Mouse (Mus musculus): ENCODE data around the gene Ctnna3. TPM values are rescaled to one million over a fixed set of nuclear protein-coding genes. Genes with fewer than 3 reads are reported as not detected.

Ctnna3 gene
- total and polyA plus RNA-seq, 3 experiments, result not detected

GRCm38 (mm10) chr10:63647300-63647699, 217.4 kb downstream of the Ctnna3 start:
- no peak overlapping the region for H3K27ac ChIP-seq (ENCODE audit: control insufficient read depth, low read depth, low read length)
- TF ChIP-seq ZKSCAN1 (IDR thresholded peaks at IDR 0.05; ENCODE audit: low read depth, low read length), result no peak
- no peak for TF ChIP-seq ZMIZ1 (IDR thresholded peaks at IDR 0.05; ENCODE audit: low read depth, low read length)
- TF ChIP-seq UBTF (IDR thresholded peaks at IDR 0.05; ENCODE audit: borderline replicate concordance, insufficient read depth, low read depth, low read length), result no peak
- no peak for TF ChIP-seq NRF1 (IDR thresholded peaks at IDR 0.05; ENCODE audit: insufficient read depth, low read depth, low read length, poor library complexity, severe bottlenecking)
- TF ChIP-seq ETS1 (IDR thresholded peaks at IDR 0.05; ENCODE audit: low read depth, low read length), result no peak
- TF ChIP-seq EP300 (IDR thresholded peaks at IDR 0.05; ENCODE audit: low read depth in 1 of 2, low read length in 2 of 2), result no peak
- TF ChIP-seq ZC3H11A (IDR thresholded peaks at IDR 0.05; ENCODE audit: low read depth, low read length), result no peak
- no peak for TF ChIP-seq MYB (IDR thresholded peaks at IDR 0.05; ENCODE audit: low read depth, low read length)
- TF ChIP-seq CHD1 (IDR thresholded peaks at IDR 0.05; ENCODE audit: low read depth, low read length), result no peak
- TF ChIP-seq E2F4 (IDR thresholded peaks at IDR 0.05; ENCODE audit: borderline replicate concordance, low read depth, low read length), result no peak
- H3K9me3 ChIP-seq (replicated peaks; ENCODE audit: insufficient read depth, low read length), result no peaks in the 10 kb centered on the region
- H3K79me2 ChIP-seq (ENCODE audit: control insufficient read depth, insufficient read depth, low read length, poor library complexity), result no peaks in the 10 kb centered on the region
- no peaks in the 10 kb centered on the region for H3K4me1 ChIP-seq (ENCODE audit: control insufficient read depth in 1 of 2, insufficient read depth in 2 of 2, low read length in 2 of 2)
- no peak overlapping the region for H3K9ac ChIP-seq (ENCODE audit: control insufficient read depth, low read depth, low read length, poor library complexity, severe bottlenecking)
- no peak for DNase-seq (ENCODE audit: low read depth, low spot score)
- no peaks in the 10 kb centered on the region for H3K27me3 ChIP-seq (ENCODE audit: control insufficient read depth in 1 of 2, insufficient read depth in 2 of 2, low read length in 2 of 2)
- H3K36me3 ChIP-seq (ENCODE audit: control insufficient read depth in 1 of 2, insufficient read depth in 2 of 2, low read length in 2 of 2), result no peaks in the 10 kb centered on the region
- no peak overlapping the region for H3K4me3 ChIP-seq (ENCODE audit: control insufficient read depth in 1 of 2, insufficient read depth in 1 of 2, low read depth in 2 of 2, low read length in 2 of 2)

- no peaks in the 10 kb centered on the region for H3K36me3 ChIP-seq (ENCODE audit: control insufficient read depth in 1 of 2, insufficient read depth in 2 of 2, low read length in 2 of 2)
Measured at GRCm38 (mm10) chr10:63650307-63650706, 220.4 kb downstream of the Ctnna3 start.

More at GRCm38 (mm10) chr10:63650307-63650706, 220.4 kb downstream of the Ctnna3 start:
- H3K9ac ChIP-seq (ENCODE audit: control insufficient read depth, low read depth, low read length, poor library complexity, severe bottlenecking), result no peak overlapping the region
- H3K27ac ChIP-seq (ENCODE audit: control insufficient read depth, low read depth, low read length), result no peak overlapping the region
- no peaks in the 10 kb centered on the region for H3K9me3 ChIP-seq (replicated peaks; ENCODE audit: insufficient read depth, low read length)
- DNase-seq (ENCODE audit: low read depth, low spot score), result no peak
- no peaks in the 10 kb centered on the region for H3K4me1 ChIP-seq (ENCODE audit: control insufficient read depth in 1 of 2, insufficient read depth in 2 of 2, low read length in 2 of 2)
- no peak overlapping the region for H3K4me3 ChIP-seq (ENCODE audit: control insufficient read depth in 1 of 2, insufficient read depth in 1 of 2, low read depth in 2 of 2, low read length in 2 of 2)
- no peaks in the 10 kb centered on the region for H3K79me2 ChIP-seq (ENCODE audit: control insufficient read depth, insufficient read depth, low read length, poor library complexity)
- no peaks in the 10 kb centered on the region for H3K27me3 ChIP-seq (ENCODE audit: control insufficient read depth in 1 of 2, insufficient read depth in 2 of 2, low read length in 2 of 2)
- TF ChIP-seq ZC3H11A (IDR thresholded peaks at IDR 0.05; ENCODE audit: low read depth, low read length) (no peak), NRF1 (IDR thresholded peaks at IDR 0.05; ENCODE audit: insufficient read depth, low read depth, low read length, poor library complexity, severe bottlenecking) (no peak), USF1 (IDR thresholded peaks at IDR 0.05; ENCODE audit: low read depth, low read length) (no peak), TBP (IDR thresholded peaks at IDR 0.05; ENCODE audit: low read depth, low read length) (no peak), CTCF (IDR thresholded peaks at IDR 0.05 in 2 of 3, conservative IDR thresholded peaks at IDR 0.05 in 1 of 3; ENCODE audit: control insufficient read depth in 1 of 3, insufficient read depth in 1 of 3, low read depth in 2 of 3, low read length in 3 of 3, poor library complexity in 1 of 3, severe bottlenecking in 1 of 3) (no peak), MXI1 (IDR thresholded peaks at IDR 0.05; ENCODE audit: low read depth, low read length) (no peak), POLR2AphosphoS5 (IDR thresholded peaks at IDR 0.05; ENCODE audit: borderline replicate concordance, low read depth, low read length) (no peak), MAZ (IDR thresholded peaks at IDR 0.05; ENCODE audit: low read depth, low read length) (no peak), RAD21 (IDR thresholded peaks at IDR 0.05; ENCODE audit: low read depth, low read length) (no peak), ZMIZ1 (IDR thresholded peaks at IDR 0.05; ENCODE audit: low read depth, low read length) (no peak), USF2 (IDR thresholded peaks at IDR 0.05; ENCODE audit: borderline replicate concordance in 1 of 2, insufficient read depth in 1 of 2, low read depth in 1 of 2, low read length in 2 of 2) (no peak), POLR2A (IDR thresholded peaks at IDR 0.05; ENCODE audit: control insufficient read depth in 1 of 2, insufficient read depth in 1 of 2, low read depth in 1 of 2, low read length in 2 of 2, poor library complexity in 1 of 2) (no peak), TAL1 (IDR thresholded peaks at IDR 0.05; ENCODE audit: low read length) (no peak), BHLHE40 (IDR thresholded peaks at IDR 0.05; ENCODE audit: borderline replicate concordance, low read depth, low read length) (no peak), CHD2 (IDR thresholded peaks at IDR 0.05; ENCODE audit: low read length) (no peak), JUND (IDR thresholded peaks at IDR 0.05; ENCODE audit: low read depth, low read length) (no peak), E2F4 (IDR thresholded peaks at IDR 0.05; ENCODE audit: borderline replicate concordance, low read depth, low read length) (no peak), MYB (IDR thresholded peaks at IDR 0.05; ENCODE audit: low read depth, low read length) (no peak), NELFE (IDR thresholded peaks at IDR 0.05; ENCODE audit: low read depth, low read length) (no peak)
